Mouse (Mus musculus) thymus, postnatal 36 days (tissue): ENCODE results near the gene Isyna1.
A peak's percentile ranks its signal among the peaks of the same experiment; 100 is the strongest.
"Not testable (repeated sequence)": the region's sequence is repeated elsewhere in the genome, so short reads cannot be mapped to it uniquely, and the experiment has no call there.

ENCODE experiments used
- DNase-seq, 2 experiments: peaks; one replicate each; pipeline ENCODE4 v3.0.0; 2022; ENCODE audit warnings: mixed read lengths in 2 of 2

The Isyna1 gene

DNA sequence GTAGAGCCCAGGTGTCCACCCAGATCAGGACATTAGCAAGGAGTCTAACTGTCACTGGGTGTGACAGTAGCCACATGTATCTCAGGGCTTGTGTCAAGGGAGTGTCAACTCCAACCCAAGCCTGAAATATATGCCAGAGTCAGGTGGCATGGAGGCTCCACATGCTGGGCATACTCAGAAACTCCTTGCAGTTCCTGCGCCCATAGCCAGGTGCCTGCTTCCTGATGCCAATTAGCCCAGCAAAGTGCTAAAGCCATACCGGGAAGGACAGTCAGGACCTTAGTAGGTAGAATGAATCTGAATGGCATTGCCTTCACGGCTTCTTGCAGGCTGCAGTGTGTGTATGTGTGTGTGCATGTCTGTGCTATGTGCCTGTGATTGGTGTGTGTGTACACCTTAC, 17.0 kb upstream of the Isyna1 start:
- DNase-seq, result no peak

DNA sequence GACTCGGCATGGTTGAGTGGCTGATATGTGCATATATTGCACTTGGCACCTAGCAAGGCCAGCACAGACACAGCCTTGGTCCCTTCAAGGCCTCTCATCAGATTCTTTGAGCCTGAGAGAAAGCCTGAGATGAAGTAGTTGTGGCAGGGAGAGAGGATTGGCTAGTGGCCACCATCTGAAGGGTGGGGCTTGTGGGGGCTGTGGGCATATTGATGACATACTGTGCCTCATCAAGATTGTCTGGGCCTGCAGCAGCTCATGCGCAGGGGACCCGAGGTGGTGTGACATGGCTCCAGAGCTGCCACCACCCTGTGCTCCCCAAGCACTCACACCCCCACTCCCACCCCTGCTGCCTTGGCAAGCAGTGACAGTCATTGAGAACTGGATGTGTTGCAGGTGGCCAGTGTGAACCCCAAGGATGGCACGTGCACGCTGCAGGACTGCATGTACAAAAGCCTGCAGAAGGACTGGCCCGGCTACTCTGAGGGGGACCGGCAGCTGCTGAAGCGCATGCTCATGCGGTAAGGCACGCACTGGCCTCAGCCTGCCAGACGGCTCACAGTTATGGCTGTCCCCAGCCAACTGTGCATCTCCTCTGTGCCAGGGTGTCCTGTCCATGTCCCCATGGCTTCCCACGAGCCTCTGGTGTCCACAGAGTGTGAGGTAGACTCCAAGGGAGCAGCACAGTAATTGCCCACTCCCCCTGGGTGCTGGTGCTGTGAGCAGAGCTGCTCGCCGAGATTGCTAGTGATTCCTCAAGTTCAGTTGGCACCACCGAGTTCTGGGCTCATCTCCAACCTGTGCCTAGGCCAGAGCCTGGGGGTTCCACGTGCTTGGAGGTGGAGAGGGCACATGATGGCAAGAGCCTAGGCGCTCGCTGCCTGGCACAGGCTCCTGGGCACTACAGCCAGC, 10.4 kb upstream of the Isyna1 start:
- no peak for DNase-seq

DNA sequence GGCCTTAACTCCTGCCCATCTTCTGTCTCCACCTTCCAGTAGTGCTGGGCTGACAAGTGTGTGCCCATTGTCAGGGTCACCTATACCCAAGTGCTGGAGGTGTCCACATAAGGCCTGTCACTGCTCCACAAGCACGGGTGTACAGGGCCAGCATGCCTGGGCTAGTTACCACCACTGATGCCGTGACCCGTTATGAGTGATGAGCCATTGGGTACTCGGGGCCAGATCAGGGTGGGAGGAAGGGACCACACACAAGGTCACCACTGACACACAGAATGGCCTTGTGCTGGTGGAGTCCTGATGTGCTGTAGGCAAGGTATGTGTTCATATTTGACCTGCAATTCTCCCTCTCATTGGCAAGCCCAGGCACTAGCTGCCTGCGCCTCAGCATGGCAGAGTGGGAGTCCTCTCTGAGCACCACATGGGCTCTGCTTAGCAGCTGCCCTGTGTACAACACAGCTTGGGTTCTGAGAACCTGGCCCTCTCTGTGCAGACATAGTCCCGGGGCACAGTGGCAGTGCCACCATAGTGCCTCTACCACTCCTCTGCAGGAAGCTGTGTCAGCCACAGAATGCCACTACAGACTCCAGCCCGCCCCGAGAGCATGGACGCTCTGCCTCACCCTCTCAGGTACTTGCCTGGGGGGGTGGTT, 9.4 kb upstream of the Isyna1 start:
- DNase-seq, result no peak

DNA sequence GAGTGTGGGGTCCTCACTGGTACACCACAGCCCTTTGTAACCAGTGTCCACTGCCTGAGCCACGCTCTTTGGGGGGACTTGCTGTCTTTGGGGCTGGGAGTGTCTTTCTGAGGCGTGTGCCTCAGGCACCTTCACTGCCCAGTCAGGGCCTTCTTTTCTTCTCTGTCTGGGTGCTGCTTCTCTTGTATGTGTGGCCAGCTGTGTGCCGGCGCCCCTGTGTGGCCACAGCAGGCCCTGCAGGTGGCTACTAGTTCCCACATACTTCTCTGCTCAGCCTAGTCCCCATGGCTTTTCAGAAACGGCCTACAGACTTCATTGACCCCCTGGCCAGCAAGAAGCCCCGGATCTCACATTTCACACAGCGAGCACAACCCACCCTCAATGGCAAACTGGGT, 8.9 kb upstream of the Isyna1 start:
- peak; percentile 55 to 60 for DNase-seq

DNA sequence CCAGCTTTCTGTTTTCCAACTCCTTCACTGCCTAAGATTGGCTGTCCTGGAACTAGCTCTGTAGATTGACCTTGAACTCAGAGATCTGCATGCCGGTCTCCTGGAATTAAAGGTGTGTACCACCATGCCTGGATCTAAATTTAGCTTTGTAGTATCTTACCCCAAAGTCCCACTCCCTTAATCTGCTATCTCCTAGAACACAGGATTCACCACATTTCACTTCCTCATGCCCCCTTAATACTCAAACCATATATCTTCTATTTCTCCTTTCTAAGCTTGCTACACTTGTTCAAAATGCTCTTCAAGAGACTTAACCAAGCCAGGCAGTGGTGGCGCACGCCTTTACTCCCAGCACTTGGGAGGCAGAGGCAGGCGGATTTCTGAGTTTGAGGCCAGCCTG, 6.2 kb upstream of the Isyna1 start:
- not testable (repeated sequence) for DNase-seq

DNA sequence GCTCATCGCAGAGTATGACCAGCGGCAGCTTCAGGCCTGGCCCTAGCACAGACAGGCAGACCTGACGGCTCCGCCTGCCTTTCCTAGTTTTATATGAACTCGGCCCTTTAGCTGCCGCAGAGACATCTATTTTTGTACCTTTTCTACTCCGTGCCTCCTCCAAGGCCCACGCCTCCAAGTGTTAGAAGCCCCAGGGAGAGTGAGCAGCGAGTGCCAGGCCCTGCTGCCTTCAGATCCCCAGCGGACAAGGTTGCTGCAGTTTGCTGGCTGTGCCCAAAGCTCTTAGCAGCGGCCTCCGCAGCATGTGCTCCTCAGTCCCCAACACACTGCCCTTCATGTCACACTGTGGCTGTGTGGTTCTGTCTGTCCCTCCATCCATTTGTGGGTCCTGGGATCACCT, 2.6 kb upstream of the Isyna1 start:
- no peak for DNase-seq

DNA sequence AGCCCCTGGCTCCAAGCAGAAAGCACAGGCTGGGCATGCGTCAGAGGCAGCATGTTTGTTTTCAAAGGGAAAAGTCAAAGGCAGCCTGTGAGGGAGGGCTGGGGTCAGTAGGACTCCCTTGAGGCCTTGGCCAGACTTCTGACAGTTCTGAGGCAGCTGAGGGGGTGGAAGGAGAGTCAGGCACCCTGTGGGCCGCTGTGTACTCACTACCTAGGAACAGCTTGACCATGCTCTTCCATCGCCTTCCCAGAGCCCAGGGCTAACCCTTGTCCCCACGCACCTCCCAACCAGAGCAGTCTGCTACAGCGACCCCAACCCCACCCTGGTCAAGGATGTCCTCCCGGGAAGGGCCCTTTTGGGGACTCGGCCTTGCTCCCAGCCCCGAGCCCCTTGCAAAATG, 1.0 kb upstream of the Isyna1 start:
- no peak for DNase-seq

DNA sequence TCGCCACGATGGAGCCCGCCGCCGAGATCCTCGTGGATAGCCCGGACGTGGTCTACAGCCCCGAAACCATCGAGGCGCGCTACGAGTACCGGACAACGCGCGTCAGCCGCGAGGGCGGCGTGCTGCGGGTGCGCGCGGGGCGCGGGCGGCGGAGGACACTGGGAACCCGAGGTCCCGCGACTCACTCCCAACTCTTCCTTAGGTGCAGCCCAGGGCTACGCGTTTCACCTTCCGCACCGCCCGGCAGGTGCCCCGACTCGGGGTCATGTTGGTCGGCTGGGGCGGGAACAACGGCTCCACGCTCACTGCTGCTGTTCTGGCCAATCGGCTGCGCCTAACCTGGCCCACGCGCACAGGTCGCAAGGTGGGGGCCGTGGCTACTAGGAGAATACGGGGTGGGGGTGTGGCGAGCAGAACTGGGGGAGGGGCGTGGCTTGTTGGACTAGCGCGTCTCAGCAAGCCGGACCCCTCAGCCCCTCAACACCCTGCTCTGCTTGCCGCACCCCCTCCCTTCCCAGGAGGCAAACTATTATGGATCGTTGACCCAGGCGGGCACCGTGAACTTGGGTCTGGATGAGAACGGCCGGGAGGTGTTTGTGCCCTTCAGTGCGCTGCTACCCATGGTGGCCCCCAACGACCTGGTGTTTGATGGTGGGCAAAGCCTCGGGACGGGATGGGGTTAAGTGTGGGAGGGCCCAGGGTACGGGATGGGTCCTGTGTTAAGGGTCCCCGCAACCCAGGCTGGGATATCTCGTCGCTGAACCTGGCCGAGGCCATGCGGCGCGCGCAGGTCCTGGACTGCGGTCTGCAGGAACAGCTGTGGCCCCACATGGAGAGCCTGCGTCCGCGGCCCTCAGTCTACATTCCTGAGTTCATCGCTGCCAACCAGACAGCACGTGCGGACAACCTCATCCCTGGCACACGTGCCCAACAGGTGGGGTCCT, 720 bp downstream of the Isyna1 start:
- peak in 1 of 2 experiments; percentile 61 for DNase-seq

DNA sequence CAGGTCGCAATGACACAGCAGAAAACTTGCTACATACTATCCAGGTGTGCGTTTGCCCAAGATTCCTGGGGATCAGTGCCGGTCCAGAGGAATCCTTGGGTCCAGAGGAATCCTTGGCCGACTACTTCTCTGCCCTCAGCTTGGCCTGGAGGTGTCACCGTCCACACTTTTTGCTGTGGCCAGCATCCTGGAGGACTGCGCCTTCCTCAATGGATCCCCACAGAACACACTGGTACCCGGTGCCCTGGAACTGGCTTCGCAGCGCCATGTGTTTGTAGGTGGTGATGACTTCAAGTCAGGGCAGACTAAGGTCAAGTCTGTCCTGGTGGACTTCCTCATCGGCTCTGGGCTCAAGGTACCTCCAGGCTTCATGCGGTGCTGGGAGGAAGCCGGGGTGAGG, 1.6 kb downstream of the Isyna1 start:
- no peak for DNase-seq

DNA sequence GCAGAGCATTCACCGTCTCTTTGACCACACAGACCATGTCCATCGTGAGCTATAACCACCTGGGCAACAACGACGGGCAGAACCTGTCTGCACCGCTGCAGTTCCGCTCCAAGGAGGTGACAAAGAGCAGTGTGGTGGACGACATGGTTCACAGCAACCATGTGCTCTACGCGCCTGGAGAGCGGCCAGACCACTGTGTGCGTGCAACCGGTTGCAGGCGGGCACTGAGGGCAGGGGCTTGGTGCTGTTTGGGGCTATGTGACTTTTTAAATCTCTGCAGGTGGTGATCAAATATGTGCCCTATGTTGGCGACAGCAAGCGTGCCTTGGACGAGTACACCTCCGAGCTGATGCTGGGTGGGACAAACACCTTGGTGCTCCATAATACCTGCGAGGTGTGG, 2.0 kb downstream of the Isyna1 start:
- DNase-seq, result no peak

DNA sequence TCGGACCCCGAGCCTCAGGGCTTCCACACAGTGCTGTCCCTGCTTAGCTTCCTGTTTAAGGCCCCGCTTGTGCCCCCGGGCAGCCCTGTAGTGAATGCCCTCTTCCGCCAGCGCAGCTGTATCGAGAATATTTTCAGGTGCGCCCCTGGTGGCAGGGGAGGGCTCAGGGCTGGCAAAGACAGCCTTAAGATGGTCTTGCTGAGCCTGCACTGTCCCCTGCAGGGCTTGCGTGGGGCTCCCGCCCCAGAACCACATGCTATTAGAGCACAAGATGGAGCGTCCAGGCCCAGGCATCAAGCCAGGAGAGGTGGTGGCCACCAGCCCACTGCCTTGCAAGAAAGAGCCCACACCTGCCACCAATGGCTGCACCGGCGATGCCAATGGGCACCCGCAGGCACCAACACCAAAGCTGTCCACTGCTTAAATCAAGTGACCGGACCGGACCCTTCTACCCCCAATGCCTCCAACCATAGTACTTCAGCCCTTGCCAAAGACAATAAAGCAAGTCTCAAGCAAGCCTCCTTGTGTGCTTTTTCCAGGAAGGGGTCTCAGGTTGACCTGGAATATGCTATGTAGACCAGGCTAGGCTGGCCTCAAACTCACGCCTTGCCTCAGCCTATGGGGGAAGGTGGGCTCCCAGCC, 2.7 kb downstream of the Isyna1 start:
- peak; percentile 55 to 63 for DNase-seq

DNA sequence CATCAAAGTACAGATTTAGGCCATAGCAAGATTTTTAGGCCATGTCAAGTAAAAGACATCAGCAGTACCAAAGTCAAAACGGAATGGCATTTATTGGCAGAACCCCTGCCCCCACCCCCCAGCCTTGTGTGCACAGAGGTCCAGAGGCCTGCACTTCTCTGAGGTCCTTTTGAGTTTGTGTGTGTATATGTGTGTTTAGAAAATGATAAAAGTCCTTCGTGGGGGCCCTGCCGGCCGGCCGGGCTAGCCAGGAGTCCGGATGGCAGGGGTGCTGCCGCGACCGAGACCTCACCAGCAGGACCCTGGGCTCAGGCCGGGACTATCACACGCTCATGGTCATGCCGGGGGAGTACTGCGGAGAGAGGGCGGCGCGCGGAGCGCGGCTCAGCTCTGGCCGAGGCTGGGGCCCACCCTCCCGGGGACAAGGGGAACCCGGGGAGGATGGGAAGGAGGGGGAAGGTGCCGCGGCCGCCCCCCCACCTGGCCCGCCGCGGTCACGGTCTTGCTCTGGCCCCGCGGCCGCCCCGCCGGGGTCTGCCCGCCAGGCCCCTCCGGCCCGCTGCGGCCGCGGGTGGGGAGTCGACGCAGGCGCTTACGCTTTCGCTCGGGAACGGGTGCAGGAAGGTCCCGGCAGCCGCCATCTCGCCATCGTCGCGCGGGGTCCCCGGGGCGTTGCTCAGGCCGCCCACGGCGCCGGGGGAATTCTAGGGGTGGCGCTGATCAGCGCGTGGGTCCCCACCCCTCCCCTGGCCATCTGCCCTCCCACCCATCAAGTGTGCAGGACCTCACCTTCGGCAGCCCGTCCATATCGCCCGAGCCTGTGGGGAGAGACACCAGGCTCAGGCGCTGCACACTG, 3.5 kb downstream of the Isyna1 start:
- DNase-seq, result no peak

DNA sequence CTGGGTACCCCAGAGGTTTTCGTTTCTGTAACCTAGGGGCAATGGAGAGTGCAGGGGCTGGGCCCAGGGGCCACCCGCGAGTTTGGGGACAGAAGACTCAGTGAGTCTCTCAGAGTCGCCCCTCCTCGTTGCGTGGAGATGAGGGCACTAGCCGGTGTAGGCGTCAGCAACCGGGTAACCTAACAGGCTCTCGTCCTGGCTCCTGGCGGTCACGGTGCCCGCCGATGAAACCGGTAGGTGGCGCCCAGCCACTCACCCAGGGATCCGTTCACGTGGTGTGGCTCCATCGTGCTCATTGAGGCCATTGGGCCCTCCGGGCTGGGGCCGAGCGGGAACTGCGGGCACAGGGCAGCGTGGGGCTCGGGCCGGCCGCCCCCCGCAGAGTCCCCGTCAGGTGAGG, 4.1 kb downstream of the Isyna1 start:
- DNase-seq, result no peak

DNA sequence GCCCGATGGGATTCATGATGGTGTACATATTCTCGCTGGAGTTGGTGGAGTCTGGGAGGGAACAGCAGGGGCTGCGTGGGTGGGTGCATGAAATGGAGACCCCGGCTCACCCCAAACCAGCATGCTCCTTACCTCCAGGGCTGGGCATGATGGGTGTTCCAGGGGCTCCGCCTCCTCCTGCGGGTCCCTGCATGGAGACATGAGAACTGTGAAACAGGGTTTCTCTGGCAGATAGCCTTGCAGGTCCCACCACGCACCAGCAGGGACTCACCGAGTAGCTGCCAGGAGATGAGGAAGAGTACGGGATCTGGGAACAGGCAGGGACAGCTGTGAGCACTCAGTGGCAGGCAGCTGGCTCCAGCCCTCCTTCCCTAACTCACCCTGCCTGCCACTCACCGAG, 4.5 kb downstream of the Isyna1 start:
- DNase-seq, result no peak

DNA sequence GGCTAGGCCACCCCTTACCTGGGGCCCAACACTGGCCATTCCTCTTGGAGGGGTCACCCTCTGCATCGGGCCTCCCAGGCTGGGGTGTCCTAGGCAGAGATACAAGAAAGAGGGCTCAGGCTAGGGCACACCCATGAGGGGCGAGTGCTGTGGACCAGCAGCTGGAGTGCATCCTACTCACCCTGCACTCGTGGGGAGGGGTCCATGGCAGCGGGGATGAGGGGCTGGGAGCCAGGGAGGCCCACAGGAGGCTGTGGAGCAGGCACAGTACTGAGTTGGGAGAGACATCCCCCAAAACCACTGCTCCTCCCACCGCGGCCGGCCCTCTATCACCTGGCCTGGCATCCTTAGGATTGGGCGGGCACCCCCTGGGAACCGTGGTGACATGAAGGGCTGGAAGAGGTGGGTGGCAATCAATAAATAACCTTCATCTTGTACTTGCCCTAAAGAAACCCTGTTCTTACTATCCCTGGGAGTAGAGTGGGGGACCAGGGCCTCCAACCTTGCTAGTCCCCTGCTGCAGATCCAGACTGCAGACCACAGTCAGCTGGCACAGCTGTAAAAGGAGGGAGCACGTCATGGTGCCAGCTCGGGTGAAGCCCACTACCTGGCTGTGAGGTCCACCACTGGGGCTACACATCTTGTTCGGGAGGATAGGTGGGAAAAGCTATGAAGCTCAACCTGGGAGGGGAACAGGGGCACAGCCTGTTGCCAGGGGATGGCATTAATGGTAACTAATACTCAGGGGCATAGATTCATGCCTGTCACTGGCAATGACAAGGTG, 5.5 kb downstream of the Isyna1 start:
- no peak for DNase-seq

DNA sequence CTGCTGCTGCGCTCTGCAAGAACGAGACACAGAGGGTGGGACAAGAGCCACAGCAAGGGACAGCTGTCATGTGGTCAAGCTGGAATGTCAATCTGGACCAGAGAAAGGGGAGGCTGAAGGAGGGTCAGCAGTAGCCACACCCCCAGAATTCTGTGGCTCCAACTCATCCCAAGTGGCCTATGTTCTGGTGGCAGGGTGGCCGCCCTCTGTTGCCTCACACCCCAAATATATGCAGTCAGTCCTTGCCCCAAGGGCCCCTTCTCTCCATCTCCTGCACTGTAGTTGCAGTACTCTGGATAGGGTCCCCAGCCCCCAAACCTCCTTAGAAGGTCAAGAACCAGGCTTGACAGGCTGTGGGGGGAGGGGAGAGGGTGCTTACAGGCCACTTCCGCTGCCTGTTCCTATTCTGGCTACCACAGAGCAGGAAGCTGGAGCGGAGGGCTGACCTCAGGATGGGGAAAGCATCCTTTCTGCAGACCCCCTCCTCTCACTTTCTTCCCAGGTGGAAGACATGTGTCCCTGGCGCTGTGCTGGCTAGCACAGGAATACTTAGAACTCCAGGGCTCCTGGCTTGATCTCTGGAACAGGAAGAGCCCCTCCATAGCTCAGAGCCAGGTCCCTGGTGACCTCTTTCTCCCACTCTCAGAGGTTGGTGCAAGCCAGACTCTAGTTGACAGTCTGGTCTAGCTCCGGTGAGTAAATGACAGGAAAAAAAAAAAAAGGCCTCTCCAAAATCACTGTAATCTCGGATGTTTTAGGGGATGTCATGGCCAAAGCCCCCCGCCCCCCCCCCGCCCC, 6.5 kb downstream of the Isyna1 start:
- DNase-seq, result no peak

DNA sequence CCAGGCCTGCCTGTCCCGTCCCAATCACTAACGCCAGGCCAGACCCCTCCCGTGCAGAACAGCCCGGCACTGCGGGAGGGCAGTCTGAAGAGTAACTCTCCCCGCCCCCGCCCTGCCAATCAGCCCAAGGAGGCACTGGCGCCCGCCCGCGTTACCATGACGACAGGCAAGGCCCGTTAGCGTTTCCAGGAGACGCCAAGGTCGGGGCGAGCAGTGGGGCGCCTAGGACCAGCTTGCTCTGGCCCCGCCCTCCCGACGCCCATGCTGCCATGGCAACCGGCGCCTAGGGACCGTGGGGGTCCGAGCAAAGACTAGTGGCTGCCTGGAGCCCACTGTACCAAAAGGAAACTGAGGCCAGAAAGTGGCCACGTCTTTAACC, 7.1 kb downstream of the Isyna1 start:
- peak; percentile 56 to 77 for DNase-seq

DNA sequence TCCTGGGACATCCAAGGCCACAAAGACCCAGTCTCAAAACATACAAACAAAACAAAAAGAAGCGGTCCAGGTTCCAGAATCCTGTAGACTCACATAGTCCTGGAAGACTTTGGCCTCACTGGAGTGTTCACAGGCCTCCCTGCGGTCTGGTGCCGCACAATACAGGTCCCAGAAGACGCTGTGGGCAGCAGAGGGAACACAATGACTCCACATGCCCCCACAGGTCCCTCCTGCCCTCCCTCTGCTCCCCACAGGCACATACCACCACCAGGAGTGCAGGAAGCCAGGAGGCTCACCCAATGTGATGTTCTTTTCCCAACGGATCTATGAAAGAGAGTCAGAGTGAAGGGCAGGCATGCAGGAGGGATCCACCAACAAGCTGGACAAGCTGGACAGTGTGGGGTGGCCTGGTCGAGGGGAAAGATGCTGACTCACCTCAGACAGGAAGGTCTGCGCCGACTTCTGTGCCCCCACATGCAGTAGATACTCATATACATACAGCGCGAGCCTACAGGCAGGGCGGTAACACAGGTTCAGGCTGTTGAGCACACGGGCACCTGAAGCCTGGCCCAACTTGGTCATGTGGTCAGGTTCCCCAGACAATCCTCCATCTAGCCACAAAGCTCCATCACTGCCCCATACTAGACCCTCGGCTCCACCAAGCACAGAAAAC, 8.1 kb downstream of the Isyna1 start:
- peak in 1 of 2 experiments; percentile 7 for DNase-seq

DNA sequence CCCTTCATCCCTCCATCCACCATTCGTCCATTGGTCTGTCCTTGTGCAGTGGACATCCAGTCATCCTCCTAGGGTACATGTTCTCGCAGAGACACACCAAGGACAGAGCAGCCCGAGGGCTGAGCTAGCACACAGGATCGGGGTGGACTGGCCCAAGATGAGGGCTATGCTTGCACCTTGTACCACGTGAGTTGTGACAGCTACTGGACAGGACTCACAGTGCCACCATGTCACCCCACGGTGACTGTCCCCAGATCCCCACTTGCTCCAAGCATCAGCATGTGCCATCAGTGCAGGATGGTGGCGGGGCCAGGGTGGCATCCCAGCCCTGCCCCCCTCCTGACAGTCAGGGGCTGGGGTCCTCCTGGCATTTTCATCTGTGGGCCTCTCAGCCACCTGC, 10.4 kb downstream of the Isyna1 start:
- DNase-seq, result peak in 1 of 2 experiments; percentile 5
